Mouse (Mus musculus): ENCODE results near the gene Reg3b. TPM values are rescaled to one million over a fixed set of nuclear protein-coding genes. Genes with fewer than 3 reads are reported as not detected.
"Not testable (repeated sequence)": the region's sequence is repeated elsewhere in the genome, so short reads cannot be mapped to it uniquely, and the experiment has no call there.

Gene Reg3b
- polyA plus RNA-seq (2015; fragmentation: Nextera tagmentation; extraction: Ambion mirVana) = not detected in 2 replicates

GRCm38 (mm10) chr6:78370357-78370756, at the start of gene Reg3b:
TSS of gene Reg3b (plus strand) at chr6:78370657.
- Histone ChIP-seq H3K9me3 (replicated peaks) (no peaks in the 10 kb centered on the region), H3K27ac (no peak within 1 kb of the TSS), H3K36me3 (no peaks in the 10 kb centered on the region), H3K4me1 (replicated peaks) (no peaks in the 10 kb centered on the region), H3K4me2 (no peak within 1 kb of the TSS), H3K9ac (no peak within 1 kb of the TSS), H3K4me3 (replicated peaks) (no peak within 1 kb of the TSS), H3K27me3 (no peaks in the 10 kb centered on the region)
- 73% methylated on average over 2 of the region's 2 CpGs for WGBS (ENCODE audit: insufficient replicate concordance)
- no peak for ATAC-seq (ENCODE audit: low read depth)
- DNase-seq = no peak

DNA sequence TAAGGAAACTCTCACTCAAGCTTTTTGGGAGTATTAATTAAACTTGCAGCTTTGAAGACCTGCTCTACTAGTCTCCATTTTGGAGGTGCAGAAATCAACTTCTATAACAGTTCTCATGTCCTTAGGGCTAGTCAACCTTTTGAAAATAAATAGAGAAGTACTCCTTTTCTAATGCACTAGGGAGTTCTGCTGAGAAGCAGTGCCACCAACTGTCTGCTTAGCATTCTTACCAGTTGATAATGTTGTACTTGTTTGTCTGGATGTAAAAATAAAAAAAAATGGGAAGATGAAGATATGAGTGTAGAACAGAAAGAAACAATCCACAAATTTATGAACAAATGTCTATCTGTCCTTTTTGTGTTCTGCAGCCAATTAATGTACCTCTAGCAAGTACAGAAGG, 42.7 kb upstream of the Reg3b start:
- Histone ChIP-seq H3K4me3 (replicated peaks) (no peak overlapping the region), H3K9me3 (replicated peaks) (no peaks in the 10 kb centered on the region), H3K4me2 (no peak overlapping the region), H3K4me1 (replicated peaks) (no peaks in the 10 kb centered on the region), H3K9ac (no peak overlapping the region), H3K27me3 (no peaks in the 10 kb centered on the region), H3K36me3 (no peaks in the 10 kb centered on the region), H3K27ac (no peak overlapping the region)
- DNase-seq (no peak), ATAC-seq (ENCODE audit: low read depth) (no peak)

DNA sequence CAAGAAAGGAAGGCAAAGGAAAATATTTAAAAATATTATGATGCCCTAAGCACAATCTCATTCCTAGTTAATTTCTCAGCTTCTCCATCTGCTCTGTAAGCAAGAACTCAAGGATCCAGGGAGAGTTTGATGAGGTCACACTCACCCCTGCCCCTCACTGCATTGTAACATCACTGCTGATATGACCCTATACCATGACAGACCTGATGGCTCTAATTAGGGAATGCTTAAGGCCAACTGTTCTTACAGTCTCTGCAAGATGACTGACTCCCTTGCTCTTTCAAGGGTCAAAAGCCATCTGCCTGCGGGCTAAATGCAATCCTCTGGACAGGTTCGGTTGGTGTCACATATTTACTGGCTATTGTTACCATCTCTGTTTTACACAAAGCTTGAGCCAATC, 41.3 kb upstream of the Reg3b start:
- 55% methylated on average over 2 of the region's 2 CpGs for WGBS (ENCODE audit: insufficient replicate concordance)
- Histone ChIP-seq H3K4me1 (replicated peaks) (no peaks in the 10 kb centered on the region), H3K36me3 (no peaks in the 10 kb centered on the region), H3K27me3 (no peaks in the 10 kb centered on the region), H3K4me2 (no peak overlapping the region), H3K4me3 (replicated peaks) (no peak overlapping the region), H3K9me3 (replicated peaks) (no peaks in the 10 kb centered on the region), H3K27ac (no peak overlapping the region), H3K9ac (no peak overlapping the region)
- ATAC-seq (ENCODE audit: low read depth) (no peak), DNase-seq (no peak)

- DNase-seq (no peak), ATAC-seq (ENCODE audit: low read depth) (no peak)
- Histone ChIP-seq H3K27ac (no peak overlapping the region), H3K27me3 (no peaks in the 10 kb centered on the region), H3K36me3 (no peaks in the 10 kb centered on the region), H3K4me1 (replicated peaks) (no peaks in the 10 kb centered on the region), H3K9me3 (replicated peaks) (no peaks in the 10 kb centered on the region), H3K4me2 (no peak overlapping the region), H3K4me3 (replicated peaks) (no peak overlapping the region), H3K9ac (no peak overlapping the region)
- 34% methylated on average over 7 of the region's 7 CpGs for WGBS (ENCODE audit: insufficient replicate concordance)
Measured at GRCm38 (mm10) chr6:78331919-78332569, 38.4 kb upstream of the Reg3b start.

- Histone ChIP-seq H3K9me3 (replicated peaks) (no peaks in the 10 kb centered on the region), H3K27me3 (no peaks in the 10 kb centered on the region), H3K4me2 (no peak overlapping the region), H3K27ac (no peak overlapping the region), H3K4me3 (replicated peaks) (no peak overlapping the region), H3K4me1 (replicated peaks) (no peaks in the 10 kb centered on the region), H3K36me3 (no peaks in the 10 kb centered on the region), H3K9ac (no peak overlapping the region)
- DNase-seq (no peak), ATAC-seq (ENCODE audit: low read depth) (no peak)
Measured at GRCm38 (mm10) chr6:78340296-78340695, 30.2 kb upstream of the Reg3b start.

DNA sequence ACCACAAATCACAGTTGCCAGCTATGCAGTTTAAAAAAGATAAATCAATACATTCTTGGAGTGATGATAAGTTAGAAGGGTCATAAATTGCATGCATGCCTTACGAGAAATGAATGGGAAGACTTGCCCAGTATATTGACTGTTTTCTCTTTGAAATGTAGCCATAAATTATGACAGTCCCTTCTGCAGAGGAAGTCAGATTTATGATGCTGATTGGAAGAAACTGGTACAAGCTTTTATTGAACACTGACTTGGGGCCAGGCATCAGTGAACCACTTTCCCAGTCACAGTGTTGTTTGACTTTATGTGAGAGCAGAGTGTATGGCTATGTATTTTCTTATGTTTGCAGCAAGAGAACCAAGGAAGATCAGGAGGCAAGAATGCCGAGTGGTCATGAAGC, 28.8 kb upstream of the Reg3b start:
- H3K9me3 ChIP-seq (replicated peaks) = no peaks in the 10 kb centered on the region
- H3K4me2 ChIP-seq = no peak overlapping the region
- no peak overlapping the region for H3K9ac ChIP-seq
- ATAC-seq (ENCODE audit: low read depth) (no peak), DNase-seq (no peak)
- no peak overlapping the region for H3K4me3 ChIP-seq (replicated peaks)
- no peak overlapping the region for H3K27ac ChIP-seq
- no peaks in the 10 kb centered on the region for H3K36me3 ChIP-seq
- no peaks in the 10 kb centered on the region for H3K27me3 ChIP-seq
- H3K4me1 ChIP-seq (replicated peaks) = no peaks in the 10 kb centered on the region
- 63% methylated on average over 2 of the region's 2 CpGs for WGBS (ENCODE audit: insufficient replicate concordance)

GRCm38 (mm10) chr6:78361971-78362563, 8.4 kb upstream of the Reg3b start:
- WGBS (ENCODE audit: insufficient replicate concordance) = 32% methylated on average over 2 of the region's 2 CpGs
- no peaks in the 10 kb centered on the region for H3K9me3 ChIP-seq (replicated peaks)
- ATAC-seq (ENCODE audit: low read depth) = no peak
- no peak overlapping the region for H3K27ac ChIP-seq
- H3K27me3 ChIP-seq = no peaks in the 10 kb centered on the region
- H3K4me3 ChIP-seq (replicated peaks) = no peak overlapping the region
- no peak overlapping the region for H3K9ac ChIP-seq
- no peak overlapping the region for H3K4me2 ChIP-seq
- DNase-seq = no peak
- H3K36me3 ChIP-seq = no peaks in the 10 kb centered on the region
- H3K4me1 ChIP-seq (replicated peaks) = no peaks in the 10 kb centered on the region

- ATAC-seq (ENCODE audit: low read depth) (no peak), DNase-seq (no peak)
- WGBS (ENCODE audit: insufficient replicate concordance) = 57% methylated on average over 2 of the region's 2 CpGs
- Histone ChIP-seq H3K4me1 (replicated peaks) (no peaks in the 10 kb centered on the region), H3K27me3 (no peaks in the 10 kb centered on the region), H3K9ac (no peak within 1 kb of the TSS), H3K4me2 (no peak within 1 kb of the TSS), H3K9me3 (replicated peaks) (no peaks in the 10 kb centered on the region), H3K27ac (no peak within 1 kb of the TSS), H3K36me3 (no peaks in the 10 kb centered on the region), H3K4me3 (replicated peaks) (no peak within 1 kb of the TSS)
Measured at GRCm38 (mm10) chr6:78378765-78379164, 8.3 kb downstream of the Reg3b start, which contains the start of gene Reg3d. TSS of gene Reg3d (minus strand) at chr6:78378865.

GRCm38 (mm10) chr6:78380409-78380808, 10.0 kb downstream of the Reg3b start, which contains the start of gene Reg3a:
TSS of gene Reg3a (plus strand) at chr6:78380709.
- ATAC-seq (ENCODE audit: low read depth) (no peak), DNase-seq (no peak)
- Histone ChIP-seq H3K4me2 (no peak within 1 kb of the TSS), H3K9me3 (replicated peaks) (no peaks in the 10 kb centered on the region), H3K9ac (no peak within 1 kb of the TSS), H3K27ac (no peak within 1 kb of the TSS), H3K4me1 (replicated peaks) (no peaks in the 10 kb centered on the region), H3K36me3 (no peaks in the 10 kb centered on the region), H3K4me3 (replicated peaks) (no peak within 1 kb of the TSS), H3K27me3 (no peaks in the 10 kb centered on the region)

DNA sequence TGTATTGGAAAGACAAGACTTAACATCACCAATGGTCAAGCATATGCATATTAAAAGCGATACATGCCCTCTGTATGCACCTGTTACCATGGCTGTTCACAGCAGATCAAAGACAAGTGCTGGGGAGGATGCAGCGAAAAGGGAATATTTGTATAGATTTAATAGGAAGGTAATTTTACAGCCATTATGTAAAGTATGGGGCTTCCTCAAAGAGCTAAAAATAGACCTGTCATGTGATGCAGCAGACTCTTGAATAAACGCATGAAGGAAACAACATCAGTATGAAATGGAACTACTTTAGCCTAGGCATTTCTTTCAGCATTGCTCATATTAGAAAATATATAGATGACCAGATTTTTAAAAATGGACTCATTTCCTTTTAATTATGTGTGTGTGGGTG, 15.2 kb downstream of the Reg3b start:
- no peaks in the 10 kb centered on the region for H3K27me3 ChIP-seq
- no peak overlapping the region for H3K4me3 ChIP-seq (replicated peaks)
- H3K4me2 ChIP-seq = no peak overlapping the region
- H3K36me3 ChIP-seq = no peaks in the 10 kb centered on the region
- no peak for ATAC-seq (ENCODE audit: low read depth)
- DNase-seq = no peak
- H3K27ac ChIP-seq = no peak overlapping the region
- no peaks in the 10 kb centered on the region for H3K4me1 ChIP-seq (replicated peaks)
- 67% methylated on average over 3 of the region's 3 CpGs for WGBS (ENCODE audit: insufficient replicate concordance)
- no peaks in the 10 kb centered on the region for H3K9me3 ChIP-seq (replicated peaks)
- no peak overlapping the region for H3K9ac ChIP-seq

- WGBS (ENCODE audit: insufficient replicate concordance) = 87% methylated on average over 5 of the region's 17 CpGs
- H3K9ac ChIP-seq; H3K4me2 ChIP-seq; H3K4me3 ChIP-seq (replicated peaks); H3K36me3 ChIP-seq; H3K4me1 ChIP-seq (replicated peaks); H3K27me3 ChIP-seq; H3K27ac ChIP-seq; DNase-seq; H3K9me3 ChIP-seq (replicated peaks); ATAC-seq (ENCODE audit: low read depth): not testable (repeated sequence)
Measured at GRCm38 (mm10) chr6:78395323-78395722, 24.9 kb downstream of the Reg3b start, which contains the start of gene Reg2. TSS of gene Reg2 (plus strand) at chr6:78395623.

- DNase-seq; H3K9ac ChIP-seq; H3K9me3 ChIP-seq (replicated peaks); ATAC-seq (ENCODE audit: low read depth); H3K4me2 ChIP-seq; H3K36me3 ChIP-seq; H3K27ac ChIP-seq; H3K27me3 ChIP-seq; H3K4me3 ChIP-seq (replicated peaks); H3K4me1 ChIP-seq (replicated peaks): not testable (repeated sequence)
Measured at GRCm38 (mm10) chr6:78422411-78422810, 52.0 kb downstream of the Reg3b start, which contains the start of gene Reg1. TSS of gene Reg1 (plus strand) at chr6:78422711.
